Mouse (Mus musculus): ENCODE data around the gene Tns1.

Tns1 gene

DNA sequence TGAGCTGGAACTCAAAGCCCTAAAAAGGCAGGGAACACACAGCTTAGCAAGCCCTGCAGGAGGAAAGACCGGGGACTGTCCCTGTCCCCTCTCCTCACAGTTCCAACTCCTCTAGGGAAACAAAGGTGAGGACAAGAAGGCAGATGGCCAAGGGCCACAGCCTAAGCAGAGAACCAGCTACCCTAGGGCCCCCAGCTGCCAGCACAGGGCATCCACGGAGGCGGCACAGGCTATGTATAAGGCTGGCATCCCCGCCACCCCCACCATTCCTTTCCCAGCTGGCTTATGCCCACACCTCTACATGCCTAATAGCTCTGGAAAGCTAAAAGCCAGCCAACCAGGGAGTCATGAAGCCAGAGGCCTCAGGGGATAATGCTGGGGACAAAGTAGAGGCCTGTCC lies 90.8 kb downstream of the Tns1 start:
- DNase-seq (ENCODE audit: low spot score in 2 of 2), result no peak

DNA sequence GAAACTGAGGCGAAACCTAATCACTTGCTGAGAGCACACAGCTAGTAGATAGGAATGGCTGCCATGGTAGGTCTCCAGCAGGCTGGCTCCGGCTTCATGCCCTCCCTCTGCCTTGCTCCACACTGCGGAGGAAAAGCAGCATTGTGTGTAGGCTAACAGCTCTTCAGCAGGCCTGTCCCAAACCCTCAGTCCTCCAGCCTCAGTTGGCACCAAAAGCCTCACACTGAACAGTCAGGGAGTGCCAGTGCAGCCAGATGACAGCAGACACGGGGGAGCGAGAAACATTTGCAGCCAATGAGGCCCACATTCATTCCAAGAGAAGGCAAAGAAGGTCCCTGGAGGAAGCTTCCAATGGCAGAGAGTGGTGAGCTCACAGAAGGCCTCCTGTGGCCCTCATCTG lies 91.3 kb downstream of the Tns1 start:
- no peak for DNase-seq (ENCODE audit: low spot score in 2 of 2)

DNA sequence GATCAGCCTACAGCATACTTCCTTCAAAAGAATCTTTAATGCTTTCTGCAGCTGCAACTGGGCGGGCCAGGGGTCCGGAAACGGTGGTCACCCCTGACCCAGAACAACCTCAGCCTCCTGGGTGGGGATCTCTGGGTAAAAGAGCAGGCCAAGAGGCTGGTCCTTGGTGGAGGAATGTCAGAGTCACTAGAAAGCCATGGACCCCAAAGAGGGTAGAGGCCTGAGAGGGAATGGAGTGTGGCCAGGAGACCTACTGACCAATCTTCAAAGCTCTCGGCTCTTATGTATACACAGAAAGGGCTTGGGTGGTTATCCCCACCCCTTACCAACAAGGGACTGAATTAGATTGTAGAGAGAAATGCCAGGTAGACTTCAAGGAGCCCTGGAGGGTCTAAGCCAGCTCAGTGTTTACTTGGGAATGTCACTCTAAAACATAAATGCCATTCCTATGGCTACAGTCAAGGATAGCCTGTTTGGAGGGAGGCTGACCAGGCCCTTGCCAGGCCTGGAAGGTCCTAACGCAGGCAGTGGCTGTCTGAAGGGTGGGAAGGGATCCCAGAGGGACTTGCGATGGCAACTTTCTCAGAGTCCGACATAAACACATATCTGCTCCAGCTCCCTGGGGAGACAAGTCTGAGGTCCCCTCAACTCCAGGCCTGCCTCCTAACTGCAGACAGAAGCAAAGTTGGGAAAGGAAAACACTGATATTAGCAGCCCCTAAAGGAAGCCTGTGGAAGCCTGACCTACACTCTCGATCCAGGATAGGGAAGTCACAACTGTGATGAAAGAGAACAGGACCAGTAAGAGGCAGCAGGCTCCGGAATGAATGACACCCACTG lies 92.3 kb downstream of the Tns1 start:
- DNase-seq (ENCODE audit: low spot score in 2 of 2), result no peak

DNA sequence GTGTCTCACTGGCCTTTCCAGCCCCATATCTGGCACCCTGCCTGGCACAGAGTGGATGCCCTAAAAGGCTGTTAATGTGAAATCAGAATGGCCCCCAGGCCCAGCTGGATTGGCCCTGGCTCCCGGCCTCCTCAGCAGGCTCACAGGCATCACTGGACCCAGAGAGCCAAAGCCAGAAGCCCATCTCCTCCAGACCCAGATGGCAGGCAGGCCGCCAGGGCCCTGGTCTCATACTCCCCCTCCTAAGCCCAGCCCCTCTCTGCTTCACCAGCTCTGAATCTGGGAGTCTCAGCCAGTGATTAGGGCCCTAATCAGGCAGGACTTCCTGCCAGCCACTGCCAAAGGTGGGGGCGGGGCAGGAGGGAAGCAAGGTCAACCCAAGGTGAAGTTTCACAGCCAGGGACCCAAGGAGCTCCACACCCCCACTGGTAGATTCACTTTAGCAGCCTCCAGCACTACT lies 93.3 kb downstream of the Tns1 start:
- DNase-seq (ENCODE audit: low spot score in 2 of 2), result no peak

DNA sequence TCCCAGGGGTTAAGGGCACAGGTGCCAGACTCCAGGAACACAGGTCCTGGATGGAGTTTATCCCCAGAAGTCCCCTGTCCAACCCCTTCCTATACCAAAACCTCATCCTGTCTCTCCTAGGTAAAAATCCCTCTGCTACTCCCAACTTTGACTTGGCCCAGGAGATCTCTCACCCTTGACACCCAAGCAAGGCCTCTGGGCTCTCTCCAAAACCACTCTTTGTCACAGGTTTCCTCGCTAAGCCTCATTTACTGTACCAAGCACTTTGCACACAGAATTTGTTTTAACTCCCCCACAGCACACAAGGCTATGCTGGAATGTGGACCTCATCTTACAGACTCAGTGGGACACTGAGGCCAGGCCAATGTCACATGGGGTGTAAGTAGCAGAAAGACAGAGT lies 94.0 kb downstream of the Tns1 start:
- DNase-seq (ENCODE audit: low spot score in 2 of 2), result no peak

DNA sequence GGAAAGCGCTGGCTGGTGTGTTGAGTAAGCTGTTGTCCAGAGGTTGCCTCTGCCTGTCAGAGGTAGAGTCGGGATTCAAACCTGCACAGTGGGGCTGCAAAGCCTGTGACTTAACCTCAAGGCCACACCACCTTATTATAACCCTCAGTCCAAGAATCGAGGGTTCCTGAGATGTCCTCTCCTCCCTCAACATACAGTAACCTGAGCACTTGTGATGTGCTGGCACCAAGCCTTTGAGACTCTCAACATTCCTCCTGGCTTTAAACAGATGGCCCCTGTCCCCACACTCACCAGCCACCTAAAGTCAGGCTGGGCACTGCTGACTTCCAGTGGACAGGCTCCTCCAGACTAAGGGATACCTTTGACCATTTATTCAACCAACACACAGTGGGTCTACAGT lies 94.6 kb downstream of the Tns1 start:
- DNase-seq (ENCODE audit: low spot score in 2 of 2), result no peak

DNA sequence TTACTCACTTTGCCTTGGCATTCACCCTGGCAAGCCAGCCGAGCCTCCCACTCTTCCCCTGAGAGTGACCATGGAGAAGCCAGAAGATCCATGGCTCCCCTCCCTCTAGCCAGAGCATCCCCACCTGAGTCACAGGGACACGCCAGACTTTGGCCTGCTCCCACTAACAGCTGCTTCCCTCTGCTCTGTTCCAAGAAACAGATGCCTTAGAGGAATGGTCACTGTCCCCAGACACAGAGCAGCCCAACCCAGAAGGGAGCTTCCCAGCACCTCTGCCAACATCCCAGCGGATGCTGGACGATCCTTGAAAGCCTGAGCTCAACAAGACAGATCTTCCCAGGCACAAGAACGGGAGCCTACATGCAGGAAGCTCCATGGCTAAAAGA lies 95.4 kb downstream of the Tns1 start:
- peak in 1 of 2 experiments; percentile 47 for DNase-seq (ENCODE audit: low spot score in 2 of 2)

DNA sequence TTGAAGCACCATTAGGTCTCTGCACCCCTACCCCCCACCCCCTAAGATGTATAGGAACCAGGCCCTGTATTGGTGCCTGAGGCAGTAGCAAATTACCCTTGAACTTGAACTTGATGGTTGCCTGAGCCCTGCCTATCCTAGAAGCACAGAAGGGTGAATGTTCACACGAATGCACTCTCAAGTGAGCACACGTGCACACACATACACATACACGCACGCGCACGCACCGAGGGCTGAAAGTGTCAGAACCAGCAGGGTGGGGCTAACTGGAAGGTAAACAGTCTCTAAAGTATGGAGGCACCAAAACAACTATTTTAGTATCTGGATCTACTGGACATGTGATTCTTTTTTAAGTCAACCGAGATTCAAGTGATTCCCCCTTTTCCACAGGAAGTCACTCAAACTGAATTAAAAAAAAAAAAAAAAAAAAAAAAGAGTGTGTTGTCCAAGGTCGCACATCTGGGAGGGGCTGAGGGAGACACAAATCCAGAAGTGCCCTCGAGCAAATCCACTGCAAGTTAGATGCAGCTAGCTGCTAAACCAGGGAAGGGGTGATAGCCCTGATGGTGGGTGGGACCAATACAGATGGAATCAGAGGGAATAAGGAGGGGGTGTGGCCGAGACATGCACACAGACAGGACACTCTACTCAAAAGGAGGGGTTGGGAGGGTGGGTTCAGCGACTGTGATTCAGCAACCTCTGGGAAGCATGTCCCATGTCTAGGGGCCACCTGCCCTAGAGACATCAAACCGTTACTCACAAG lies 96.0 kb downstream of the Tns1 start:
- no peak for DNase-seq (ENCODE audit: low spot score in 2 of 2)

DNA sequence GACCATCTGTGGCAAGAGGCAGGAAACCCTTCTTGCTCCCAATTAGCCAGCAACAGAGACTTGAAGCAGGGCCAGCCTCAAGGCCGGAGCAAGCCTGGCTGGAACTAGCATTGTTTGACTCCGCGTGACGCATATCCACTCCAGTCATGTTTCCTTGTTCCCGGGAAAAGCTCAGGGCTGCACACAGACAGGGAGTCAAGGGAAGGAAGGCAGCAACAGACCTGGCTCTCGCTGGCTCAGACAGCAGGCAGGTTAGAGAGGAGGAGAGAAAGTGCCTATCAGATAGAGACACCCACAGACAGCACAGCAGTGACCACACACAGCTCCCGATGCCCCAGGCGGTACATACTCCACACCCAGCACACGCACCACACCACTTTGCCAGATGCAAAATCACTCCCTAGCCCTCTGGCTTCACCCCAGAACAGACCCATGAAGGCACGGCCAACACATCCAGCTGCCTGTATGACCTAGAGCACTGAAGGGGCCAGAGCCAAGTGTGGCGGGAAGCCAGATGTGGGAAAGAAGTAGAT lies 96.6 kb downstream of the Tns1 start:
- DNase-seq (ENCODE audit: low spot score in 2 of 2), result peak in 1 of 2 experiments; percentile 45

DNA sequence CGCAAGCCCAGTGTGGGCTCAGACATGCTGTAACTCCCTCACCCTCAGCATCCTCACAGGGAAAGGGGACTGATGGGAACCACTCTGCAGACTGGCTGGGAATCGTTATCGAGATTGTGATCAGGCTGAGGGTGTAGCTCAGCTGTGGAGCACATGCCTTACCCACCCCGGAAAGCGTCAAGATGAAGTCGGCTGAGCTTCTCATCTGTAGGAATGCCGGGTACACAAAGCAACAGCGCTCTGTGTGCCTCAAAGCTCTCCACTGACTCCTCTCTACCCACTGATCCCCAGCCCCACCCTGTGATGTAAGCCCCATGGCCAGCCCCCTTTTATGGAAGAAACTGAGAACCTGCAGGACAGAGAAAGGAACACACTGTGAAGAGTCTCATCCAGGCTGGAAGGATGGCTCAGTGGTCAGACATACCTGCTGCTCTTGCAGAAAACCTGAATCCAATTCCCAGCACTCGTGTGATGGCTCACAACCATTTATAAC lies 97.5 kb downstream of the Tns1 start:
- no peak for DNase-seq (ENCODE audit: low spot score in 2 of 2)

DNA sequence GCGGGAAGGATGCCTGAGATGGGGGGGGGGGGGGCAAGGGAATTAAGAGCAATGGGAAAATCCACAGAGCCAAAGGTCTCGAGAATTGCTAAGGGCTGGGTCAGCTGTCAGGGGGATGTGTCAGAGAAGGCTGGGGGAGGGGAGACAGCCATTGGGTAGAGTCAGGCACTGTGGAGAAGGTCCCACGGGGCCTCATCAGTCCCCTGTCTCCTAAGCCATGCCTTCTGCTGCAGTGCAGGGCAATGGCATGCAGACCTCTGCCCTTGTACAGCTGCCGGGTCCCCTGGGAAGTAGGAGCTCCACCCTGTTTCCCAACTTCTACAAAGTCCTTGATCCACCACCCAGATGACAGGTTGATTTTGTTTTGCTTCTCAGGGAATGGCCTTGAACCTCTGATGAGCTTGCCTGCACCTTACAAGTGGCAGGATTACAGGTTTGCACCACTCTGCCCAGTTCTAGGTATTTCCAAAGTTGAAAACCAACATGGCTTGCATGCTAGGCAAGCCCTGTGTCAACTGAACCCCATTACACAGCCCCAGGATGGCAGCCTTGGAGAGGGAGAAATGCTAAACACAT lies 98.5 kb downstream of the Tns1 start:
- DNase-seq (ENCODE audit: low spot score in 2 of 2), result no peak

DNA sequence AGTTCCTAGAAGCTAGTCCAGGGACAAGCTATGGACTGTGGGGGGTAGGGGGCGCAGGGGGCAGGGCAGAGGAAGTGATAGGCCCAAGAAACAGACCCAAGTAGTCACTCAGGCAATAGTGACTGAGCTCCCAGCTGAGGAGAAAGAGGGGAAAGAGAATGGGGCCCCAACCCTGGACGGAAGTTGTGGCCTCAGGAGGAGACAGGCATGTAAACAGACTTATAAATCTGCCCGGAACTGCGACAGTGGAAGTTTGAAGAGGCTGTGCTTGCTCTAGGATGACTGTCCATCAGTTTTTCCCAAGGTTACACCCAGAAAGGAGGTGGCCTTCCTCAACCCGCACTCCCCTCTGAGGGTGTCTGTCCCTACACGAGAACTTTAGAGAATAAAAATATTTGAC lies 99.0 kb downstream of the Tns1 start:
- DNase-seq (ENCODE audit: low spot score in 2 of 2), result no peak

DNA sequence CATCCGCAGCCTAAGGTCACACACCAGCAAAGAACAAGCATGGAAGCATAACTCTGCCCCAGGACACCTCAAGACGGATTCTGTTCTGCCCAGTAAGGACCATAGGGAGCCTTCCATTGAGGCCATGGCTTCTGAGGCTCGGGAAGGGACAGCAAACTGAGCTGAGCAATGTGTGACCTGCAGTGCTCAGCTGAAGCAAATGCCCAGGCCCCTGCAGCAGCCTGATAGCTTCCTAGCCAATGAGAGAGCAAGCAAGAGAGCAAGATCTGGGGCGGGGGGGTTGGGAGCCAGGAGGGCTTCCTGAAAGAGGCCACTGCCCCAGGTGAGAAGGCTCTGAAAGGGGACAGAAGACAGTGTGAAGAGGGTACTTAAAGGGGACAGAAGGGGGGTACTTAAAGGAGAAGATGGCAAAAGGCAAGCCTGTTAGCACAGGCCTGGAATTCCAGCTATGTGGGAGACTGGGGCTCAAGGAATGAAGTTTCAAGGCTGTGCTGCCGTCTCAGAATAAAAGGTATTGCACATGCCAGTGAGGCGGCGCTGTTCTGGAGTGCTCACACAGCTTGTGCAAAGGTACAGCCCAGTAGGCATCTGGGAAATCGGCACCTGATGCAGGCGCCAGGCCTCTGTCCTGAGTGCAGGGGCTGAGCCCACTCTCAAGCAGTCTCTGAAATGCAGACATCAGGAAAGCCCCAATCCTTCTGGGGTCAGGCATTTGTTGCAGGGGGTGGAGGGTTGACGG lies 99.6 kb downstream of the Tns1 start:
- DNase-seq (ENCODE audit: low spot score in 2 of 2), result no peak

DNA sequence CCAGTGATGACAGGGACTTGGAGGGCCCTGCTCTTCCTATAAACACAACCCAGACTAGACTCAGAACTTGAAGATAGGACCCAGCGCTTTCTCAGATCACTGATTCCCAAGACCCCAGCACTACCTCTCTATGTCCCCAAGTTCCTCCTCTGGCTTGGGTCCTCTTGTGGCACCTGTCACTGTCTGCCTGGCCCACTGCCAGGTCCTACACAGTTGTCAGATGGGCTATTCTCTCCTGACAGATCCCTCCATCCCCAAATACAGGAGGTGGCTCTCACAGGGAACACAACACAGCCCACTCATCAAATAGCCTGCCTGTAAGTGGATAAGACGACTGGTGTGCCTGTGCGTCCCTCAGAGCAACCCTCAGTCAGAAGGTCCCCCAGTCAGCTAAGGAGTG lies 101.3 kb downstream of the Tns1 start:
- DNase-seq (ENCODE audit: low spot score in 2 of 2), result no peak

DNA sequence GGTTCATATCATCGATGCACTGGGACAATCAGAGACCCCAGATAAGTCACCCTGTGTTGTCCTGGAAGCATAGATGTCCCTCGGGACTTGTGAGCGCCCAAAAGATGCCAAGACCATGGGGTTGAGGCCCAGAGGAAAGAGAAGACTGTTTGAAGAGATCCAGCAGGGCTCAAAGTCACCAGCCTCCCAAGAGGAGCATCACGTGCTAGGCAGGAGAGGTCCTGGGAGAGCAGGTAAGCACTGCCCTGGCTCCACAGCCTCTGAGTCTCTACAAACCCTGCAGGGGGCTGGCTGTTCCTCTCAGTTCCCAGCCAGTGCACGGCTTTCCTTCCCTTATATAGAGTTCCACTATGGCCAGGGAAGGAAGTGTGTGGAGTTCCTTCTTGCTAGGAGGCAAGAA lies 101.7 kb downstream of the Tns1 start:
- no peak for DNase-seq (ENCODE audit: low spot score in 2 of 2)

DNA sequence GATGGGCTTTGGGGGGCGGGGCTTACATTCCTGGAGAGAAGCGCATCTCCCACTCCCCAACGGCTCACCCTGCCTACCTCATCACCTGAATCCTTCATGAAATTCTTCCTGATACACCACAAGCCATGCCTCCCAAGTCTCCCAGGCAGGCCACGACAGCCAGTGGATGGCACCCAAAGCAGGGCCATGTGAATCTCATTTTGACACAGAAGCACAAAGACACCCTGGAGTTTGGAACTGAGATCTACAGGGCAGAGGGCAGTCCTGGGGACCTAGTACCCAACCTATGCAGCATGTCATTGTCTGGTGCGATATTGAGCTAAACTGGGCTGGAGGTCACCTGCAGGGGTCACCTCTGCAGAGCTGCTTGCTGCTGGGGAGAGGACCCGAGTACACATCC lies 104.0 kb downstream of the Tns1 start:
- DNase-seq (ENCODE audit: low spot score in 2 of 2), result no peak

DNA sequence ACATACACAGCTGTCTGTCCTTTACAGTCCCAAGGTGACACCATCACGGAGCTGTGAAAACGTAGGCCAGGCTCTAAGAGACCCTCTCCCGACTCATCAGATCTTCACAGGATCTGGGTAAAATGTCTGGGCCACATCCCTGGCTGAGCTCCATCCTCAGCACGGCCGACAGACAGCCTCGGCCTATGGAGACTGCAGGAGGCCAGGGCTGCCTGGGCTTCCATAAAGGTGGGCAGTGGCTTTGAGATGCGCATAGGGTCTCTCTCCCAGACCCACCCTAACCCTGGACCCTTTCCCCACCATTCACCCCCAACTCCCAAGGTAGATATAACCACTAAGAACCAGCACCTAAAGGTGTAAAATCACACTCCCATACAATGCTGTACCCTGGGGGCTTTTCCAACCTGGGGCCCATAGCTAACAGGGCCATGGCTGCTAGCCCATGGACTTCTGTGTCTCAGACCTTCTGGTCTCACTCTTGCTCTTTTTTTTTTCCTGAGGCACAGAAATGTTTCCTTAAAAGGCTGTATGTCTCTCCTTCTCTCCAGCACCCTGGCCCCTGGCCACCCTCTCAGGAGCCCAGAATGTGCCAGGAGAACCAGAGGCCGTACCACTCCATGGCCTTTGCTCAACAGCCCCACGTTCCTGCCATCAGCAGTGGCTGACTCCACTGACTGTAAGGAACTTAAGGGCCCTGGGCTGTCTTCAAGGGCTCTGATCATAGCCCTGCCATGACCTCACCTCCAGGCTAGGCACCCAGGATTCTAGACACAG lies 106.7 kb downstream of the Tns1 start:
- DNase-seq (ENCODE audit: low spot score in 2 of 2), result no peak

DNA sequence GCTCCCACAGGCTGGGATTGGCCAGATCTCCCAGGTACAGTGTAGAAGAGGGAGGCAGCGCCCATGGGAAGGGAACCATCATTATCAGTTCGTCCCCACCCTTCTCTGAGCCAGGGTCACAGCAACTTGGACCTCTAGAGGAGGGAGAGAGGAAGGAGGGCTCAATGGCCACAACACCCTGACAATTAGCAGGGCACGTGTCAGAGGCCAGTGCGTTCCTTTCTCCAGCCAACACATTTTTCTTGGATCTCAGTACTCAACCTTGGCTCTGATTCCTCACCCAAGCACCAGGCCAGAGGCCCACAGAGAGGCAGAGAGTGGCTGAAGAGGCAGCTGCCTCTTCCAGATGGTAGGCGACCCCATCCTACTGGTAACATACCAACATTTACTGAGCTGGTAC lies 107.6 kb downstream of the Tns1 start:
- no peak for DNase-seq (ENCODE audit: low spot score in 2 of 2)

DNA sequence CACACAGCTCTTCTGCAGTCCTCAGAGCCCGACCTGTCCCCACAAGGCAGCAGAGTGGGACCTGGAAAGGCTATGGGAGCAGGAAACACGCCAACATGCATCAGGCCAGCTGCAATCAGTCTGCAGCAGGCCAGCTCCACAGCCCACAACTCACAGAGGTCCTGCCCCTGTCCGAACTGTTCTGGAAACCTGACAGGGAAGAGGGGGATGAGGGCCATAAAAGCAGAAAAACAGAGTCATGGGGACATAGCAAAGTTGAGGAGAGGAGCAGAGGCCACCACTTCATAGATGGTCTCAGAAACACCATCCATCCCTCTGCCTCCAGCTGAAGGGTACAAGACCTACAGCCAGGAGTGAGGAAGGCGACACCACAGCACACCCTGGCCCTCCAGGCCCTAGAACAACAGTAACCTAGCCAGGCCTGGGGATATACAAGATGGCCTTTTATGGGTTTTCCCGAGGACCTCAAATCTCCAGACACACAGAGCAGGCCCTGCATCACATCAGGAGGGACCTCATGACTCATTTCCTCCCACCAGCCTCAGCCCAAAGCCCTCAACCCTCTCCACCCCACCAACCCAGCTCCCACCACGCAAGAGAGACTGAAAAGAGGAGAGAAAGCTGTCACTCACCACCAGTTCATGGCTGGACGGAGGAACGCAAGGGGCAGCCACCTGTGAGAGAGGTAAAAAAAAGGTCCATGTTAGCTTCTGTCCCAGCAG lies 108.6 kb downstream of the Tns1 start:
- DNase-seq (ENCODE audit: low spot score in 2 of 2), result no peak

Data from urinary bladder, adult 18-20 months (tissue).